Mouse (Mus musculus) CD4-positive naive resting alpha-beta T cell, adult 76 days (primary cell): Measurements from ENCODE around the gene Gosr2. TPM values are rescaled to one million over a fixed set of nuclear protein-coding genes. Genes with fewer than 3 reads are reported as not detected.

ENCODE experiments used
- total RNA-seq: library from RNA; stranded (reverse); gene quantifications from one replicate; pipeline ENCODE4 v1.2.4, GENCODE M21; 2023

Gosr2 gene
- 72.1 TPM for total RNA-seq

GRCm38 (mm10) chr11:103697565-103698176 is at the start of gene Gosr2:
Gene Gosr2 (minus strand): TSS chr11:103697898.

GRCm38 (mm10) chr11:103649301-103649982 is 48.3 kb downstream of the Gosr2 start, which contains the start of gene Rprml:
Gene Rprml (plus strand): TSS chr11:103649570.

GRCm38 (mm10) chr11:103638790-103639189 is 58.9 kb downstream of the Gosr2 start, which contains the start of gene Lyzl6:
Gene Lyzl6 (minus strand): TSS chr11:103638890.

Other genes with a start within 250 kb of the Gosr2 start
- gene Lrrc37a, start 193.3 kb downstream of the Gosr2 start, total RNA-seq = not detected
- gene Gm884, start 76.8 kb downstream of the Gosr2 start, total RNA-seq = not detected
- gene Lyzl6, start 59.0 kb downstream of the Gosr2 start, total RNA-seq = not detected
- not detected for gene Rprml, start 48.3 kb downstream of the Gosr2 start, total RNA-seq
- not detected for gene Wnt9b, start 51.9 kb upstream of the Gosr2 start, total RNA-seq
- not detected for gene Wnt3, start 76.3 kb upstream of the Gosr2 start, total RNA-seq